Mouse (Mus musculus) mouse embryonic stem cell (cell line): ENCODE measurements around the gene Mrps21.
"Not testable (repeated sequence)": the region's sequence is repeated elsewhere in the genome, so short reads cannot be mapped to it uniquely, and the experiment has no call there.

Source experiments
- in situ Hi-C, 2 experiments: fragments of 300-500 bp; cut with MboI; formaldehyde crosslinking; loops; 1 replicate in 1 of 2; 3 replicates in 1 of 2; pipeline ENCODE4 v1.14.3; 2019 to 2020; ENCODE audit warnings: low sequenced_read_pairs in 2 of 2, low pct_unique_long_range_greater_than_20kb in 1 of 2, mixed read lengths in 1 of 2; ENCODE audit not compliant: unreplicated experiment in 1 of 2

Gene Mrps21

GRCm38 (mm10) chr3:95860323-95860722 is 11.0 kb downstream of the Mrps21 start:
- in situ Hi-C loops = no loop called here

GRCm38 (mm10) chr3:95858278-95858677 is 13.0 kb downstream of the Mrps21 start:
- in situ Hi-C loops = not testable (repeated sequence)

- in situ Hi-C loops = not testable (repeated sequence)
Measured at GRCm38 (mm10) chr3:95857050-95857449, 14.3 kb downstream of the Mrps21 start.

- in situ Hi-C loops = no loop called here
Measured at GRCm38 (mm10) chr3:95856115-95856514, 15.2 kb downstream of the Mrps21 start.

GRCm38 (mm10) chr3:95855502-95856089 is 15.7 kb downstream of the Mrps21 start, which contains the start of gene Prpf3:
Prpf3 (minus strand) TSS chr3:95855885.
- in situ Hi-C loops = no loop called here

GRCm38 (mm10) chr3:95851317-95851716 is 20.0 kb downstream of the Mrps21 start:
- in situ Hi-C loops = no loop called here

GRCm38 (mm10) chr3:95850611-95851010 is 20.7 kb downstream of the Mrps21 start:
- in situ Hi-C loops = no loop called here

- in situ Hi-C loops = loop anchor here in 1 of 2 experiments (25.0 kb wide), 1 partner anchor 505 kb away; no protein-coding TSS in a partner anchor
Measured at GRCm38 (mm10) chr3:95842503-95843214, 28.7 kb downstream of the Mrps21 start.

- in situ Hi-C loops = loop anchor here in 1 of 2 experiments (25.0 kb wide), 1 partner anchor 502 kb away; no protein-coding TSS in a partner anchor
Measured at GRCm38 (mm10) chr3:95839250-95839649, 32.1 kb downstream of the Mrps21 start.

GRCm38 (mm10) chr3:95829053-95829452 is 42.3 kb downstream of the Mrps21 start:
- in situ Hi-C loops = loop anchor here in 1 of 2 experiments (25.0 kb wide), 1 partner anchor 492 kb away; no protein-coding TSS in a partner anchor

GRCm38 (mm10) chr3:95826275-95826674 is 45.0 kb downstream of the Mrps21 start:
- in situ Hi-C loops = loop anchor here in 1 of 2 experiments (25.0 kb wide), 1 partner anchor 489 kb away; no protein-coding TSS in a partner anchor

- in situ Hi-C loops = no loop called here
Measured at GRCm38 (mm10) chr3:95820046-95821010, 51.0 kb downstream of the Mrps21 start.

- in situ Hi-C loops = no loop called here
Measured at GRCm38 (mm10) chr3:95819351-95819985, 51.9 kb downstream of the Mrps21 start.

GRCm38 (mm10) chr3:95818571-95819288 is 52.6 kb downstream of the Mrps21 start, which contains the start of gene Rprd2:
Rprd2 (minus strand) TSS chr3:95818863.
- in situ Hi-C loops = no loop called here

GRCm38 (mm10) chr3:95818026-95818511 is 53.2 kb downstream of the Mrps21 start:
- in situ Hi-C loops = no loop called here

GRCm38 (mm10) chr3:95816681-95817080 is 54.6 kb downstream of the Mrps21 start:
- in situ Hi-C loops = no loop called here
